Mouse (Mus musculus) heart, embryonic 15.5 days (tissue): Measurements from ENCODE around the gene Pla2g5. TPM values are rescaled to one million over a fixed set of nuclear protein-coding genes. Genes with fewer than 3 reads are reported as not detected.

ENCODE experiments used
- ATAC-seq: fragments of 200-750 bp; cut with Nextera tagmentation; replicated peaks from 2 replicates; pipeline ENCODE4 v1.8.0; 2017; ENCODE audit warnings: low read depth, moderate TSS enrichment; ENCODE audit not compliant: insufficient number of reproducible peaks, insufficient read depth, low FRiP score
- H3K27ac ChIP-seq: fragments of 300-500 bp; sonication (generic); 2 replicates; pipeline ENCODE4 v1.5.1; 2015; ENCODE audit warnings: mild to moderate bottlenecking, inconsistent platforms
- H3K27me3 ChIP-seq: fragments of 300-500 bp; sonication (generic); 2 replicates; pipeline ENCODE4 v1.6.1; 2015; ENCODE audit warnings: inconsistent platforms
- H3K36me3 ChIP-seq: fragments of 300-500 bp; sonication (generic); 2 replicates; pipeline ENCODE4 v1.6.1; 2015; ENCODE audit warnings: mild to moderate bottlenecking, inconsistent platforms
- H3K4me1 ChIP-seq: fragments of 300-500 bp; sonication (generic); replicated peaks from 2 replicates; pipeline ENCODE4 v1.6.1; 2015; ENCODE audit warnings: inconsistent platforms
- H3K4me2 ChIP-seq: fragments of 300-500 bp; sonication (generic); 2 replicates; pipeline ENCODE4 v1.6.1; 2015; ENCODE audit warnings: inconsistent platforms, mild to moderate bottlenecking, moderate library complexity
- H3K4me3 ChIP-seq: fragments of 300-500 bp; sonication (generic); 2 replicates; pipeline ENCODE4 v1.5.1; 2015; ENCODE audit warnings: mild to moderate bottlenecking, inconsistent platforms
- H3K9ac ChIP-seq: fragments of 300-500 bp; sonication (generic); 2 replicates; pipeline ENCODE4 v1.6.1; 2015; ENCODE audit warnings: mild to moderate bottlenecking, inconsistent platforms
- H3K9me3 ChIP-seq: fragments of 300-500 bp; sonication (generic); replicated peaks from 2 replicates; pipeline ENCODE4 v1.6.1; 2016; ENCODE audit warnings: inconsistent platforms
- WGBS: fragments of 180-500 bp; shearing (Covaris S2); methylation state at CpG from one replicate; pipeline ENCODE4 v1.1.7; 2015; ENCODE audit warnings: mixed read lengths; 5-methylcytosine and 5-hydroxymethylcytosine counted together
- polyA plus RNA-seq: library from polyadenylated mRNA; unstranded; fragments of >200 nt; fragmentation: Nextera tagmentation; extraction: Ambion mirVana; gene quantifications from 2 replicates; pipeline ENCODE4 v1.2.1, GENCODE M21; 2015

Gene Pla2g5
- polyA plus RNA-seq, 1 experiment from 2014 or later = 3.6 TPM

- no peak for ATAC-seq
- Histone ChIP-seq H3K4me1 (no peaks in the 10 kb centered on the region), H3K27me3 (peaks cover 47% of the 10 kb centered on the region), H3K36me3 (no peaks in the 10 kb centered on the region), H3K4me3 (no peak within 1 kb of the TSS), H3K9ac (no peak within 1 kb of the TSS), H3K4me2 (no peak within 1 kb of the TSS), H3K27ac (no peak within 1 kb of the TSS), H3K9me3 (no peaks in the 10 kb centered on the region)
- 77% methylated on average over 6 of the region's 6 CpGs for WGBS
These were observed 87.8 kb downstream of the Pla2g5 start, which contains the start of gene Pla2g2d for GRCm38 (mm10) chr4:138775435-138775834. Gene Pla2g2d, plus strand, starts transcription at chr4:138775735.

DNA sequence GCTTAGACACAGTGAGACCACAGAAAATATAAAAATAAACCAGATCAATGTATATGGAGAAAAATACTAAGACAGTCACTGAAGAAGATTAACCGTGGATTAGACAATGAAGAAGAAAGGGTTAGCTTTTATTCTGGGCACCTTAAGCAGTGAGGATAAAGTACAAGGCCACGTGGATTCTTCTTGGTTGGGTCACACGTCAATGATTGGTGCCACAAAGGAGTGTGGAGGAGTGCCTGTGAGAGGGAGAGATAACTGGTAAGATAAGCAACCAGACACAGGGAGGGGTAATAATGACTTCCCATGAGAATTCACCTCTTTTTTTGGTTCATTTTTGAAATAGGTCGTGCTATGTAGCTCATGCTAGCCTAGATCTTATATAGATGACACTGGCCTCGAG, 90.9 kb downstream of the Pla2g5 start:
- 75% methylated on average over 5 of the region's 5 CpGs for WGBS
- no peak for ATAC-seq

DNA sequence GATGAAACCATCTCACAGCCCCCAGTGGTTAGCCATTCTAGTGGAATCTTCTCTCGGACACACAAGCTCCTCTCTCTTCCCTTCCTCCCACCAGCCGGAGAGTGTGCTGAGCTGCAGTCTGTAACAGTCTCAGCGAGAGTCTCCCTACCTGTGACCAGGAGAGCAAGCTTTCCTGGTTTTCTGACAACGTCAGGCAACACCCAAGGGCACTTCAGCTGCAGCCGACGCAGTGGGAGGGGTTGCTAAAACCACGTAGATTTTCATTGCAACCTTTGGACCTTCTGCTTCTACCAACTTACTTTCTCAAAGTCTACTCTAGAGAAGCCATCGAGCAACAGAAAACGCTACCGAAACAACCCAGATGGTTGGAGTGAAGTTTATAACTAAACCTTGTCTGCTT, 91.3 kb downstream of the Pla2g5 start:
- H3K4me1 ChIP-seq = no peaks in the 10 kb centered on the region
- no peak overlapping the region for H3K9ac ChIP-seq
- H3K27ac ChIP-seq = no peak overlapping the region
- H3K36me3 ChIP-seq = no peaks in the 10 kb centered on the region
- H3K27me3 ChIP-seq = peaks cover 21% of the 10 kb centered on the region
- H3K4me2 ChIP-seq = no peak overlapping the region
- no peaks in the 10 kb centered on the region for H3K9me3 ChIP-seq
- ATAC-seq = no peak
- WGBS = 73% methylated on average over 10 of the region's 10 CpGs
- H3K4me3 ChIP-seq = no peak overlapping the region

More for the DNA sequence above, 90.9 kb downstream of the Pla2g5 start:
- no peak overlapping the region for H3K27ac ChIP-seq
- H3K27me3 ChIP-seq = peaks cover 24% of the 10 kb centered on the region
- no peak overlapping the region for H3K9ac ChIP-seq
- no peak overlapping the region for H3K4me3 ChIP-seq
- no peak overlapping the region for H3K4me2 ChIP-seq
- H3K36me3 ChIP-seq = no peaks in the 10 kb centered on the region
- no peaks in the 10 kb centered on the region for H3K9me3 ChIP-seq
- no peaks in the 10 kb centered on the region for H3K4me1 ChIP-seq

- no peaks in the 10 kb centered on the region for H3K9me3 ChIP-seq
- no peaks in the 10 kb centered on the region; the same call in 1 of the 2 replicates for H3K4me1 ChIP-seq
- ATAC-seq = no peak
- no peak overlapping the region for H3K4me2 ChIP-seq
- WGBS = 58% methylated on average over 9 of the region's 9 CpGs
- H3K9ac ChIP-seq = no peak overlapping the region
- no peak overlapping the region for H3K27ac ChIP-seq
- H3K4me3 ChIP-seq = no peak overlapping the region
- no peaks in the 10 kb centered on the region for H3K36me3 ChIP-seq
- H3K27me3 ChIP-seq = no peaks in the 10 kb centered on the region
These were observed 101.0 kb downstream of the Pla2g5 start for GRCm38 (mm10) chr4:138762266-138762665.

GRCm38 (mm10) chr4:138757416-138757815, 105.9 kb downstream of the Pla2g5 start, which contains the start of gene Pla2g2f:
Gene Pla2g2f, minus strand, starts transcription at chr4:138757626.
- H3K4me3 ChIP-seq = no peak within 1 kb of the TSS
- no peaks in the 10 kb centered on the region for H3K36me3 ChIP-seq
- peaks cover 5% of the 10 kb centered on the region; the same call in 1 of the 2 replicates for H3K27me3 ChIP-seq
- H3K4me1 ChIP-seq = no peaks in the 10 kb centered on the region; the same call in 1 of the 2 replicates
- no peak within 1 kb of the TSS for H3K4me2 ChIP-seq
- no peaks in the 10 kb centered on the region for H3K9me3 ChIP-seq
- H3K27ac ChIP-seq = no peak within 1 kb of the TSS
- ATAC-seq = no peak
- WGBS = 76% methylated on average over 8 of the region's 8 CpGs
- H3K9ac ChIP-seq = no peak within 1 kb of the TSS

- no peak for ATAC-seq
- Histone ChIP-seq H3K36me3 (no peaks in the 10 kb centered on the region), H3K4me2 (no peak overlapping the region), H3K27ac (no peak overlapping the region), H3K9me3 (no peaks in the 10 kb centered on the region), H3K9ac (no peak overlapping the region), H3K4me1 (no peaks in the 10 kb centered on the region; the same call in 1 of the 2 replicates), H3K27me3 (peaks cover 5% of the 10 kb centered on the region; the same call in 1 of the 2 replicates), H3K4me3 (no peak overlapping the region)
- 81% methylated on average over 11 of the region's 11 CpGs for WGBS
These were observed 107.3 kb downstream of the Pla2g5 start for GRCm38 (mm10) chr4:138755983-138756382.

DNA sequence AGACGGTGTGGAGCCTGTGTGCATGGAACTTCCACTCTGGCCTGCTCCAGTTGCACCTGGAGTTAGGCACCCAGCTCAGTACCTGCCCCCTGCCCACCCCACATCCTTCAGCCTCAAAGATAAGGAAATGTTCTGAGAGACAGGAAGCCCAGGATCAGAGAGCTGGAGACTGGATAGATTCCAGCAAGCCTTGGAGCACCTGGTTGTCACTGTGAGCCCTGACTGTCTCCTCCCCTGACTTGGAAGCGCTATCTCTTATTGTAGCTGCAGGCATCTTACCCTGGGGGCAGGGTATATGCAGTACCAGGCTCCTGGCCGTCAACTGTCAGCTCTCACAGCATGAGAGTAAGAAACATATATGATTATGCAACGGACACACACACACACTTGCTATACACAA, 107.8 kb downstream of the Pla2g5 start:
- WGBS = 62% methylated on average over 4 of the region's 4 CpGs
- H3K9me3 ChIP-seq = no peaks in the 10 kb centered on the region
- no peaks in the 10 kb centered on the region for H3K36me3 ChIP-seq
- no peak overlapping the region for H3K27ac ChIP-seq
- H3K9ac ChIP-seq = no peak overlapping the region
- H3K27me3 ChIP-seq = peaks cover 5% of the 10 kb centered on the region; the same call in 1 of the 2 replicates
- no peak overlapping the region for H3K4me3 ChIP-seq
- no peak for ATAC-seq
- H3K4me2 ChIP-seq = no peak overlapping the region
- no peaks in the 10 kb centered on the region; the same call in 1 of the 2 replicates for H3K4me1 ChIP-seq

DNA sequence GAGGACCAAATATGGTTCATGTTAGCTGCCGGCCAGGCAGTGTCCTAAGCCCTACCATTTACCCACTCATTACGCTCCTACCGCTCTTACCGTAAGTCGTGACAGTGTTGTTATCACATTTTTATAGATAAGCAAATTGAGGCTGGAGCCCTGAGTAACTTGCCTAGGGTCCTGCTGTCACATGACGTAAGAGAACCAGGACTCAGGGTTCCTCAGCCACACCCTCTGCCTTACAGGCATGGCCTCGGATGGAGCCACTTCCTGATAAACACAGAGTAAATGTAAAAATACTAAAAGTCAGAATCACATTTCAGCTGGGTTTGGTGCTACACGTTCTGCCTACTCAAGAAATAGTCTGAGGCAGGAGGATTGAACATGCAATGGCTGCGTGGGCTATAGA, 108.8 kb downstream of the Pla2g5 start:
- Histone ChIP-seq H3K9me3 (no peaks in the 10 kb centered on the region), H3K4me1 (no peaks in the 10 kb centered on the region; the same call in 1 of the 2 replicates), H3K27ac (no peak overlapping the region), H3K27me3 (peaks cover 11% of the 10 kb centered on the region), H3K4me3 (no peak overlapping the region), H3K9ac (no peak overlapping the region), H3K4me2 (no peak overlapping the region), H3K36me3 (no peaks in the 10 kb centered on the region)
- 42% methylated on average over 9 of the region's 9 CpGs for WGBS
- ATAC-seq = no peak

DNA sequence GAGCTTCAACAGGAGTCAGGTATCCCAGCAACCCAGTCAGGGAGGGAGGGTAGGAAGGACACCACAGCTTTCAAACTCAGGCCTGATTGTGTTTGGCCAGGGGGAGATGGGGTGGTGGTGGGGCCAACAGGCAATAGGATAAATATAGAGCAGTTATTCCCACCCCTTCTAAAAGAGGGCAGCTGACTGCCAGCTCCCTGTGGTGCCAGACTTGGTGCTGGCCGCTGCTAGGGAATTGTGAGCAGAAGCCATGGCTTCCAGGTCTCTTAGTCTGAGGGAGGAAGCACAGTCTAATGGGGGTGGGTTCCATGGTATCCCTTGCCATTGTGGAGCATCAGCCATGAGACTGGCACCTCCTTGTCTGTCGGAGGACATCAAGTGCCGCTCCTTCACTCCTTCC, 109.7 kb downstream of the Pla2g5 start:
- no peak overlapping the region for H3K27ac ChIP-seq
- H3K9ac ChIP-seq = no peak overlapping the region
- ATAC-seq = no peak
- no peaks in the 10 kb centered on the region for H3K4me1 ChIP-seq
- H3K9me3 ChIP-seq = no peaks in the 10 kb centered on the region
- no peak overlapping the region for H3K4me2 ChIP-seq
- H3K36me3 ChIP-seq = no peaks in the 10 kb centered on the region
- WGBS = 85% methylated on average over 3 of the region's 3 CpGs
- H3K4me3 ChIP-seq = no peak overlapping the region
- H3K27me3 ChIP-seq = peaks cover 15% of the 10 kb centered on the region

DNA sequence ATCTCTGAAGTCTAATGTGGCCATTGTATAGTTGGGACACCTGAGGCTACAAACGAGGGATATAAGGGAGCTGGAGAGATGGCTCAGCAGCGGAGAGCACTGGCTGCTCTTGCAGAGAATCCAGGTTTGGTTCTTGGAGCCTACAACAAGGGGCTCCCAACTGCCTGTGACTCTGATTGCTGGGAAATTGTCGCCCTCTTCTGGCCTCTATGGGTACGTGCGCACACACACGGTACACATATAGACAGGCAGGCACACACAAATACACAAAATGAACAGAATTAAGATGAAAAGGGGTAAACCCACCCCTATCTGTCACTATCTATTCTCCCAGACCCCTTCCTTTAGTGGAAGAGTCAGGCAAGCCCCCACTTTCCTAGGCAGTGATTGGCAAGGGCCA, 110.7 kb downstream of the Pla2g5 start:
- Histone ChIP-seq H3K27ac (no peak overlapping the region), H3K4me3 (no peak overlapping the region), H3K4me1 (no peaks in the 10 kb centered on the region; the same call in 1 of the 2 replicates), H3K36me3 (no peaks in the 10 kb centered on the region), H3K4me2 (no peak overlapping the region), H3K27me3 (peaks cover 24% of the 10 kb centered on the region), H3K9me3 (no peaks in the 10 kb centered on the region), H3K9ac (no peak overlapping the region)
- ATAC-seq = no peak
- WGBS = 90% methylated on average over 6 of the region's 6 CpGs
